Mouse (Mus musculus): ENCODE measurements at regions not wholly inside any gene's neighbourhood (a gene's known extent, or its start where the extent isn't known, plus 50 kb on each side); places are given as distances from the start of the nearest gene placed in this dataset.
A peak's percentile ranks its signal among the peaks of the same experiment; 100 is the strongest.

- no peaks in the 10 kb centered on the region for H3K27me3 ChIP-seq (replicated peaks; ENCODE audit: control insufficient read depth, insufficient read depth, low read length)
- H3K36me3 ChIP-seq (ENCODE audit: control insufficient read depth, insufficient read depth, low read length), result no peaks in the 10 kb centered on the region
- peaks cover 5% of the 10 kb centered on the region for H3K4me1 ChIP-seq (ENCODE audit: control insufficient read depth, insufficient read depth, low read length)
- no peak overlapping the region for H3K4me3 ChIP-seq (ENCODE audit: insufficient read depth, low read depth, low read length)
- no peak for DNase-seq
- H3K27ac ChIP-seq (ENCODE audit: insufficient read depth, low read depth, low read length), result no peak overlapping the region
- TF ChIP-seq POLR2A (IDR thresholded peaks at IDR 0.05; ENCODE audit: low read depth, low read length), result no peak
- no peak for TF ChIP-seq CTCF (conservative IDR thresholded peaks at IDR 0.05; ENCODE audit: insufficient read depth, insufficient read length, low read depth, low read length)
- WGBS, result 86% methylated on average over 5 of the region's 5 CpGs
Observed at GRCm38 (mm10) chr3:52782576-52782975, 234.5 kb downstream of the Cog6 start.

- Histone ChIP-seq H3K36me3 (ENCODE audit: control insufficient read depth, insufficient read depth, low read length) (no peaks in the 10 kb centered on the region), H3K27me3 (replicated peaks; ENCODE audit: control insufficient read depth, insufficient read depth, low read length) (no peaks in the 10 kb centered on the region), H3K4me3 (ENCODE audit: insufficient read depth, low read depth, low read length) (no peak overlapping the region), H3K4me1 (ENCODE audit: control insufficient read depth, insufficient read depth, low read length) (peaks cover under 1% of the 10 kb centered on the region; the same call in 1 of the 2 replicates), H3K27ac (ENCODE audit: insufficient read depth, low read depth, low read length) (no peak overlapping the region)
- WGBS, result 84% methylated on average over 3 of the region's 3 CpGs
- TF ChIP-seq POLR2A (IDR thresholded peaks at IDR 0.05; ENCODE audit: low read depth, low read length), result no peak
- no peak for TF ChIP-seq CTCF (conservative IDR thresholded peaks at IDR 0.05; ENCODE audit: insufficient read depth, insufficient read length, low read depth, low read length)
- DNase-seq, result no peak
Observed at GRCm38 (mm10) chr3:52781521-52781920, 235.5 kb downstream of the Cog6 start.

- Histone ChIP-seq H3K4me1 (ENCODE audit: control insufficient read depth, insufficient read depth, low read length) (no peaks in the 10 kb centered on the region), H3K27ac (ENCODE audit: insufficient read depth, low read depth, low read length) (no peak overlapping the region), H3K27me3 (replicated peaks; ENCODE audit: control insufficient read depth, insufficient read depth, low read length) (no peaks in the 10 kb centered on the region), H3K36me3 (ENCODE audit: control insufficient read depth, insufficient read depth, low read length) (no peaks in the 10 kb centered on the region), H3K4me3 (ENCODE audit: insufficient read depth, low read depth, low read length) (no peak overlapping the region)
- 88% methylated on average over 8 of the region's 8 CpGs for WGBS
- no peak for DNase-seq
- TF ChIP-seq POLR2A (IDR thresholded peaks at IDR 0.05; ENCODE audit: low read depth, low read length) (no peak), CTCF (conservative IDR thresholded peaks at IDR 0.05; ENCODE audit: insufficient read depth, insufficient read length, low read depth, low read length) (no peak)
Observed at GRCm38 (mm10) chr3:52780356-52780755, 236.7 kb downstream of the Cog6 start.

GRCm38 (mm10) chr3:52775875-52776274 lies 241.2 kb downstream of the Cog6 start:
- H3K27me3 ChIP-seq (replicated peaks; ENCODE audit: control insufficient read depth, insufficient read depth, low read length), result no peaks in the 10 kb centered on the region
- H3K36me3 ChIP-seq (ENCODE audit: control insufficient read depth, insufficient read depth, low read length), result no peaks in the 10 kb centered on the region
- WGBS, result 77% methylated on average over 4 of the region's 4 CpGs
- no peak overlapping the region for H3K4me3 ChIP-seq (ENCODE audit: insufficient read depth, low read depth, low read length)
- no peaks in the 10 kb centered on the region for H3K4me1 ChIP-seq (ENCODE audit: control insufficient read depth, insufficient read depth, low read length)
- no peak for DNase-seq
- H3K27ac ChIP-seq (ENCODE audit: insufficient read depth, low read depth, low read length), result no peak overlapping the region
- no peak for TF ChIP-seq POLR2A (IDR thresholded peaks at IDR 0.05; ENCODE audit: low read depth, low read length)

GRCm38 (mm10) chr3:52775156-52775555 lies 241.9 kb downstream of the Cog6 start:
- no peaks in the 10 kb centered on the region for H3K27me3 ChIP-seq (replicated peaks; ENCODE audit: control insufficient read depth, insufficient read depth, low read length)
- 78% methylated on average over 7 of the region's 7 CpGs for WGBS
- no peak for DNase-seq

GRCm38 (mm10) chr3:52774734-52775133 lies 242.3 kb downstream of the Cog6 start:
- Histone ChIP-seq H3K4me3 (ENCODE audit: insufficient read depth, low read depth, low read length) (no peak overlapping the region), H3K36me3 (ENCODE audit: control insufficient read depth, insufficient read depth, low read length) (no peaks in the 10 kb centered on the region), H3K4me1 (ENCODE audit: control insufficient read depth, insufficient read depth, low read length) (no peaks in the 10 kb centered on the region), H3K27me3 (replicated peaks; ENCODE audit: control insufficient read depth, insufficient read depth, low read length) (no peaks in the 10 kb centered on the region), H3K27ac (ENCODE audit: insufficient read depth, low read depth, low read length) (no peak overlapping the region)
- WGBS, result 89% methylated on average over 6 of the region's 6 CpGs
- TF ChIP-seq CTCF (conservative IDR thresholded peaks at IDR 0.05; ENCODE audit: insufficient read depth, insufficient read length, low read depth, low read length) (no peak), POLR2A (IDR thresholded peaks at IDR 0.05; ENCODE audit: low read depth, low read length) (no peak)
- DNase-seq, result no peak

More at GRCm38 (mm10) chr3:52775156-52775555, 241.9 kb downstream of the Cog6 start:
- Histone ChIP-seq H3K36me3 (ENCODE audit: control insufficient read depth, insufficient read depth, low read length) (no peaks in the 10 kb centered on the region), H3K27ac (ENCODE audit: insufficient read depth, low read depth, low read length) (no peak overlapping the region), H3K4me3 (ENCODE audit: insufficient read depth, low read depth, low read length) (no peak overlapping the region), H3K4me1 (ENCODE audit: control insufficient read depth, insufficient read depth, low read length) (no peaks in the 10 kb centered on the region)
- TF ChIP-seq CTCF (conservative IDR thresholded peaks at IDR 0.05; ENCODE audit: insufficient read depth, insufficient read length, low read depth, low read length), result no peak
- TF ChIP-seq POLR2A (IDR thresholded peaks at IDR 0.05; ENCODE audit: low read depth, low read length), result no peak

- 44% methylated on average over 10 of the region's 10 CpGs for WGBS
- Histone ChIP-seq H3K4me3 (ENCODE audit: insufficient read depth, low read depth, low read length) (no peak overlapping the region), H3K27me3 (replicated peaks; ENCODE audit: control insufficient read depth, insufficient read depth, low read length) (no peaks in the 10 kb centered on the region), H3K27ac (ENCODE audit: insufficient read depth, low read depth, low read length) (peak overlapping the region; percentile 74), H3K4me1 (ENCODE audit: control insufficient read depth, insufficient read depth, low read length) (peaks cover 5% of the 10 kb centered on the region; the same call in 1 of the 2 replicates), H3K36me3 (ENCODE audit: control insufficient read depth, insufficient read depth, low read length) (no peaks in the 10 kb centered on the region)
- TF ChIP-seq POLR2A (IDR thresholded peaks at IDR 0.05; ENCODE audit: low read depth, low read length), result no peak
- no peak; the same call in 1 of the 2 replicates for TF ChIP-seq CTCF (conservative IDR thresholded peaks at IDR 0.05; ENCODE audit: insufficient read depth, insufficient read length, low read depth, low read length)
- DNase-seq, result peak; percentile 75
Observed at GRCm38 (mm10) chr3:52767276-52767675, 249.8 kb downstream of the Cog6 start.

All from kidney, adult 2 months (tissue).